Mouse (Mus musculus) spleen, adult 18-20 months (tissue): ENCODE results near the gene Hmgcs1.
"Not testable (repeated sequence)": the region's sequence is repeated elsewhere in the genome, so short reads cannot be mapped to it uniquely, and the experiment has no call there.

ENCODE experiments used
- DNase-seq, 2 experiments: peaks; one replicate each; pipeline ENCODE4 v3.0.0; 2022; ENCODE audit warnings: mixed read lengths in 2 of 2

Gene Hmgcs1

GRCm38 (mm10) chr13:119690039-119690728, at the start of gene Hmgcs1:
Gene Hmgcs1 (plus strand): TSS chr13:119690379.
- peak; percentile 95 to 98 for DNase-seq

- no peak for DNase-seq
Observed at GRCm38 (mm10) chr13:119640504-119640903, 49.7 kb upstream of the Hmgcs1 start.

- DNase-seq: no peak
Observed at GRCm38 (mm10) chr13:119641145-119641544, 49.0 kb upstream of the Hmgcs1 start.

DNA sequence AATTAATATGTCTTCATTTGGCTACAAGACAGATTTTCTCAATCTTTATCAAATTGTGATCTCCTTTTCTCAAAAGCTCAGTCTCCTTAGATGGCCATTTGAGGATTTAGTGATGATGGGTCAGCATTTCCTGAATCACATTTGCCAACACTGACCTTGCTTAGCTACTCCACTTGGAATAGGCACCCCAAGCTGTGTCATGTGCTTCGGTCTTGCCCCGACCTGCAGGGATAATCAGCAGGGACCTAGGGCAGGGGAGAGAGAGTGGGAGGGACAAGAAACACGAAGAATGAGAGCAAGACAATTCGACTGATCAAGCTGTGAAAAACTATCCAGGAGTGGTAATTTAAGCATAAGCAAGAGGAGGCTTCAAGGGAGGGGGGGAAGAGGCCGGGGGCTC, 45.4 kb upstream of the Hmgcs1 start:
- no peak for DNase-seq

DNA sequence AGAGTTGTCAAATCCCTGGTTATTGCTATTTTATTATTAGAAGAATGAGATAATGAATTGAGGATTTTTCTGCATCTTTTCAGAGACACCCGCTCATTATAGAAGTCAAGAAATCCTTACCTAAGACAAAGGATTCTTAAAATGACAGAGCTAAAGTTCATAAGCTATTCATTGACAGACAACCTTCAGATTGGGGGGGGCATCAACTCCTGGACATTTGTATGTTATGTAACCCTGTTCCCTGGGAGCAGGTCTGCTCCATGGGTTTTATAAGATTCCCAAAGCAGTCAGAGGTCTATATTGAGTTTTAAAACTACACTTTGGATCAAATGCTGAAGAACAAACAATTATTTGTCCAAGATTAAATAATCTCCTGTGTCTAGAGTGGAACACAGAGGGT, 43.7 kb upstream of the Hmgcs1 start:
- no peak for DNase-seq

- DNase-seq: no peak
Observed at GRCm38 (mm10) chr13:119648891-119649698, 41.1 kb upstream of the Hmgcs1 start.

DNA sequence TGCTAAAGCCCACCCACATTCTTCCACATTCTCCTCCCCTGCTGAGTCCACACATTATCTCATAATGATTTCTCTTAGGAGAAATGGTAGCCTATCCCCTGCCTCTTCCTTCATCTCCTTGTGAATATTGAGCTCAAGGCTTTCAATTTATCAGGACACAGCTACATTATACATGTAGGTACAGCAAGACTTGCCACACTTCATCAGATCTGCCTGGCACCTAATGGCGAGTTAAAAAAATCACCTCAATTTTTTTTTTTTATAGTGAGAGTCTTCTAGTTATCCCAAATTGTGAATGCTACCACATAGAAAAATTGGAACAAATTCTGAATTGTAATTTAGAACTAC, 40.5 kb upstream of the Hmgcs1 start:
- DNase-seq: no peak

DNA sequence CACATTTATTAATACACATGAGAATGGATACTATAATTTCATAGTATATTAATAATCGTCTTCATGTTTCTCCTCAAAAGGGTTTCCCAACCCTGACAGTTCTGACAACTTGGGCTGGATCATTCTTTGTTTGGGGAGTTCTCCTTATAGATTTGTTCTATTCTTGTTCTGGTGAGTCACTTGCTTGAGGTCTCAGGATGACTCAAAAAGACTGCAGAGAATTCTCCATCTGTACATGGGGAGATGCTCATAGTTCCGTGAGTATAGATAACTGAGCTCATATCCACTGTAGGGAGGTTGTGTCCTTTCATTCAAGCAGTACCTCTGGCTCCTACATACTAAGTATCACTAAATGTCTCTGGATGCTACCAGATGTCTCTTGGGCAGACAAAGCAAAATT, 35.4 kb upstream of the Hmgcs1 start:
- no peak for DNase-seq

DNA sequence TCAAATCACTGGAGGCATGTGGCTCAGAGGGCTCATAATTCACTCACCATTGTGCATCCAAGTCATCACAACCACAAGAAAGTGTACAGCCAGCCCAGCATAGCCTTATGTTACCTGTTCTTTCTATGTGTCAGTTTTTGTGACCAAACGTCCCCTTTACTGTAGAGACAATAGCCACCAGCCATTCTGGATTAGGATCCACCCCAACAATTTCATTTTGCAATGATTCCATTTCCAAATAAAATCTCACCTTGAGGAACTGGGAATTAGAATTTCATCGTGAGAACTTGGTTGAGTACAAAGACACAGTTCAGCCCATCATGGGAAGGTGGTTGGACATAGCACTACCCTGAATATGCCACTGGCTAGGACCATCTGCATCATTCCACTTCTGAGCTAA, 33.9 kb upstream of the Hmgcs1 start:
- DNase-seq: no peak

DNA sequence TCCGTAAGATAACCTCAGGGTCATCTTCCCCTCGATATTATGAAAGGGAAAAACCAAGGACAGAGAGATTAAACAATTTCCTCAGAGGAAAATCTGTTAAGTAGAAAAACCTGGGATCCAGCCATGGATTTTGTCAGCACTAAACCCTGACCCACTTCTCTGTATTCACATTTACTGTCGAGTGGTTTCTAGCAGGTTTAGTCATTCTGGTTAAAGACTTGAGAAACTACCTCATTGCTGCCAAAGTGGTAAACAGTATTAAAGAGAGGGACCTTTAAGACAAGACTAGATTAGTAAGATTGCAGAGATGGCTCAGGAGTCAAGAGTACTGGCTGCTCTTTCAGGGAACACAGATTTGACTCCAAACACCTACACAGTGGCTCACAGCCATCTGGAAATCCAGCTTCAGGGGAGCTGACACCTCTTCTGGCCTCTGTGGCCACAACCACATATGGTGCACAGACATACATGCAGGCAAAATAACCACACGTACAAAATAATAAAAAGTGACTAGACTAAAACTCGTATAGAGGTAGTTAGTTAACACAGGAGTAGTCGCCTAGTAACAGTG, 33.2 kb upstream of the Hmgcs1 start:
- no peak for DNase-seq

DNA sequence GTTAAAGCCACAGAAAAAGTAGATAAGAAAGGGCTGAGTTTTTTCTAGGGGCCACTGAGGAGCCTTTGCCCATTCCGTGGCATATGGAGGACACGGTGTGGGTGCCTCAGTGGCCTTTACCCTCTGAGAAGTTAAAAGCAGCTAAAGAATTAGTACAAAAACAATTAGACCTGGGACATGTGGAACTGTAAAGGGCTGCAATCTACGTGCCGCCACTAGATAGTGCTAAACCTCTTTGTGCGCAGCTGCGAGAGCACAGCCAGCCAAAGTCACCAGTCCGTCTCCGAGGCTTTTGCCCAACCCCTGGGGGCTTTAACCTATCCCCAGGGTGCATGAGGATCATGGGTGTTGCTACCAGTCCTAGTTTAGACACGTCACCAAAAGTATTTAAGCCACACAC, 28.8 kb upstream of the Hmgcs1 start:
- not testable (repeated sequence) for DNase-seq

DNA sequence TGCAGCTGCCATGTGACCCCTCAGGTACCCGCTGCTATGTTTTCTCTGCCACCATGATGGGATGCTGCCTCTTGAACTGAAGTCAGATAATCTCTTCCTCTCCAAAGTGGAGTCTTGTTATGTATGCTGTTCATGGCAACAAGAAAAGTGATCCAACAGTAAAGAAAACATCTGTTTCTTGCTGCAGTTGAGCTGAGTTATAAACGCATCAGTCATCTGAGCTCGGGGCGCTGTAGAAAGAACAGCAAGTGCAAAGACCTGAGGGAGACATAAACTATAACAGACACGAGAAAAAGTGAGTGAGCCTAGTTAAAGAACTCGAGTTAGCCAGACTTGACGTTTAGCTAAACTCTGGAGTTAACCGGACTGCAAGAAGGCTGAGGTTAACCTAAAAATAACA, 11.4 kb upstream of the Hmgcs1 start:
- DNase-seq: no peak

DNA sequence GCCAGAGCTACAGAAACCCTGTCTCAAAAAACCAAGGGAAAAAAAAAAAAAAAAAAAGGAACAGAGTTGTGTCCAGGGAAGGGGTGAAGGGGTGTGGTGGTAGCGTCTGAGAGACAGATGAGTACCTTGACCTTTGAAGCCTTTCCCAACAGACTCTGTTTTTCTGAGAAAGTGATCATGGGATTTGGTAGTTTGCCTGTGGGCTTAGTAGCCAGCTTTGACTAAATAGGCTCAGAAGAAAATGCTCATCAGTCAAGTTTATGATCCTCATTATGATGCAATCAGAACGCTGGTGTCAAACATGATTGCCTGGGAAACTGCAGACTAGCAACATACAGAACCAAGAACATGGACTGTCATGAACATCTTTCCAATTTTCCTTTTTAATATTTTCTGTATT, 10.5 kb upstream of the Hmgcs1 start:
- DNase-seq: no peak

- DNase-seq: no peak
Observed at GRCm38 (mm10) chr13:119681161-119681560, 9.0 kb upstream of the Hmgcs1 start.

GRCm38 (mm10) chr13:119684416-119685177, 5.6 kb upstream of the Hmgcs1 start:
- DNase-seq: no peak

DNA sequence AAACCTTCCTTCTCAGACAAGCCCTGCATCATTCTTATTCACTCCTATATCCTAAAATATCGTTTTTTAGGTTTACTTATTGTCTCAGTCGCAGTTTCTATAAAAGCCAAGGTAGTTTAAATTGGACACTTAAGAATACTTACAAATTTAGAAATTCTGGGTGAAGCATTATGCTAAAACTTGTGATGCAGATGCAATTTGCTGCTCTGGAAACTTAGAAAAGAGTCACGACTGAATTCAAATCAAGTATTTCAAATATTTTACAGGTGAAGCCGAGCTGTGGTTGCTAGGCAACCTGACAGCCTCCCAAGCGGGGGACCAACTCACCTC, 505 bp upstream of the Hmgcs1 start:
- DNase-seq: no peak

GRCm38 (mm10) chr13:119690876-119691620, 869 bp downstream of the Hmgcs1 start:
- no peak for DNase-seq

DNA sequence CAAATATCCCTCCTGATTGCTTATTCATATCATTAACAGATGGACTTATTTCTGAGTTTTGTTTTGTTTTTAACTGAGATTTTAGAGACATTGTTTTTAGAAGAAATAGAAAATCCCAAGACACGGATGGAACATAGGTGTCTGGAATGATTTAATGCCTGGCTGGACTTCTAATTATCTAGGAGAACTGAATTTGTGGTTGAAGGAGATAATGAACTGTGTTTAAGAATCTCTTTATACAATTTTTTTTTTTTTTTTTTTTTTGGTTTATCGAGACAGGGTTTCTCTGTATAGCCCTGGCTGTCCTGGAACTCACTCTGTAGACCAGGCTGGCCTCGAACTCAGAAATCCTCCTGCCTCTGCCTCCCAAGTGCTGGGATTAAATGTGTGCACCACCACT, 1.8 kb downstream of the Hmgcs1 start:
- DNase-seq: not testable (repeated sequence)

DNA sequence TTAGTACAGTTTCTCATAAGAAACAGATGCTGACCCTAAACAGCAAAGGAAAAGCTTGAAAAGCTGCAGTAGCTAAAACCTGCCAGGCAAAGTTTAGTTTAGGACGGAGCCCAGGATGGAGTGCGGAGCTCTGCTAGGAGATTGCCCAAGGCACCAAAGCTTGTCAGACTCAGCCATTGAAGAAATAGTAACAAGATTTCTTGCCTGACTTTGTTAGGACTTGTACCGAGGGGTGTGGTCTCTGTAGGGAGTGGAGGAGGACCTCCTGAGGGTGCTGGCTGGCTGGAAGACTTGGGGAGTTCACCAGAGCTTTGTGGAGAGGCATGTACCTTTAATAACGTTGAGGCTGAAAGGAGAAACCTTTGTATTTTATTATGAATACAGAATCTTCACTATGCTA, 5.5 kb downstream of the Hmgcs1 start:
- no peak for DNase-seq

GRCm38 (mm10) chr13:119696496-119696895, 6.3 kb downstream of the Hmgcs1 start:
- DNase-seq: no peak

DNA sequence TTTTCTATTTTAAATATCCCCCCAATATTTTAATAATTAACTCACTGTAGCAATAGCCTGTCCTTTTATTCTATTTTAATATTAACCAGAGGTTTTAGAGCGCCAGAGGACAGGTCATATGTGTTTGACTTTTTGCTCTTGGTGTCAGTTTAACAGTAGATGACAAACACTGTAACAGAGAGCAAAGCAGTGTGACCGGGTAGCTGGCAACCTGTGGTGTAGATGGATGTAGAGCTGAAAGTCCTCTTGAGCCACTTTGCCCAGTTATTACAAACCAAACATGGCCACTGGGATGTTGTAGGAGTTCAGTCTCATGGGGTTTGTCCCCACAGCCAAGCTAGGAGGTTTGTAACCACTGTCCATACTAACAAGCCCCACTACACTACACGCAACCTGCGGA, 8.3 kb downstream of the Hmgcs1 start:
- no peak for DNase-seq

- no peak for DNase-seq
Observed at GRCm38 (mm10) chr13:119704280-119704679, 14.1 kb downstream of the Hmgcs1 start.
